Mouse (Mus musculus): ENCODE measurements around the gene Utrn. TPM values are rescaled to one million over a fixed set of nuclear protein-coding genes. Genes with fewer than 3 reads are reported as not detected.

Utrn gene
- polyA plus RNA-seq, 1 experiment from 2014 or later = 75.8 TPM

DNA sequence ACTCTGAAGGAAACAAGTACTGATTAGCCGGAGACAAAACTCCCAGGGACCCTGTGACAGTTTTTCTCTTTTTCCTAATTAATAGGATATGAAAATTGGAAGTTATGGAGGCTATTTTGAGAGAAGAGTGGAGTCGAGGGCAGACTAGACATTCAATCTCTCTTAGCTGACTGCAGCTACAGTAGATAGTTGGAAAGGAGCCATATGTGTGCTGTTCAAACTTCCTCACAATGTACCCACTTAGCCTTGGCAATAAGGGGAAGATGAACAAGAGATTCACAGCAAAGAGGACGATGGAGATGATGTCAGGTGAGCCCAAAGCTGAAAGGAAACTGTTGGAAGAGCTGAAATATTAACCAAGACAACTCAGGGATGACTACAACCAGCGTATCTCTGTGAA, 304.7 kb downstream of the Utrn start:
- Histone ChIP-seq H3K27ac (ENCODE audit: low read length) (no peak overlapping the region), H3K36me3 (ENCODE audit: control insufficient read depth, insufficient read depth, low read length) (no peaks in the 10 kb centered on the region), H3K4me1 (replicated peaks; ENCODE audit: control insufficient read depth, insufficient read depth, low read length) (no peaks in the 10 kb centered on the region), H3K4me2 (ENCODE audit: low read depth, low read length) (no peak overlapping the region), H3K9ac (ENCODE audit: low read length) (no peak overlapping the region), H3K4me3 (ENCODE audit: low read length) (no peak overlapping the region), H3K27me3 (ENCODE audit: control insufficient read depth, insufficient read depth, low read depth, low read length) (no peaks in the 10 kb centered on the region), H3K9me3 (ENCODE audit: control insufficient read depth, low read length) (no peaks in the 10 kb centered on the region)
- no peak for ATAC-seq (ENCODE audit: low read depth)
- WGBS = 56% methylated on average over 4 of the region's 4 CpGs

DNA sequence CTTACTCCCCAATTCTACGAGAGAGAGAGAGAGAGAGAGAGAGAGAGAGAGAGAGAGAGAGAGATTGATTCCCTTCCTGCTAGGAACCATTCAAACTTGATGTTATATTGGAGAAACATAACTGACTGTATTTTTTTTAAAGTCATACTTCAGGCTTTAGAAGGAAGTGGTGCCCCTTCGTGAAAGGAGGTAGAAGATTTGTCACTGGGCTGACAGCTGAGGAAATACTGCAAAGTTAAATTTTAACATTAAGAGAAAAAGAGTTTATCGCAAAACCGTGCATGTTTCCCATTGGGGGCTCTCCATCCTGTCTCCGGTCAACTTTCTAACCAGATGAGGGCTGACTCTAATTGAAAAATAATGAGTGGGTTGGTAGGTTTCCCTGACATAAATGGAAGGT, 310.4 kb downstream of the Utrn start:
- Histone ChIP-seq H3K4me2 (ENCODE audit: low read depth, low read length) (no peak overlapping the region), H3K4me1 (replicated peaks; ENCODE audit: control insufficient read depth, insufficient read depth, low read length) (no peaks in the 10 kb centered on the region), H3K9ac (ENCODE audit: low read length) (no peak overlapping the region), H3K27me3 (ENCODE audit: control insufficient read depth, insufficient read depth, low read depth, low read length) (no peaks in the 10 kb centered on the region), H3K27ac (ENCODE audit: low read length) (no peak overlapping the region), H3K36me3 (ENCODE audit: control insufficient read depth, insufficient read depth, low read length) (no peaks in the 10 kb centered on the region), H3K9me3 (ENCODE audit: control insufficient read depth, low read length) (no peaks in the 10 kb centered on the region), H3K4me3 (ENCODE audit: low read length) (no peak overlapping the region)
- WGBS = 53% methylated on average over 5 of the region's 5 CpGs
- ATAC-seq (ENCODE audit: low read depth) = no peak

GRCm38 (mm10) chr10:12554090-12554718, 315.0 kb downstream of the Utrn start:
- peaks cover 8% of the 10 kb centered on the region for H3K4me1 ChIP-seq (replicated peaks; ENCODE audit: control insufficient read depth, insufficient read depth, low read length)
- 76% methylated on average over 2 of the region's 2 CpGs for WGBS
- no peaks in the 10 kb centered on the region for H3K27me3 ChIP-seq (ENCODE audit: control insufficient read depth, insufficient read depth, low read depth, low read length)
- no peak overlapping the region for H3K9ac ChIP-seq (ENCODE audit: low read length)
- H3K27ac ChIP-seq (ENCODE audit: low read length) = no peak overlapping the region
- no peak for ATAC-seq (ENCODE audit: low read depth)
- no peaks in the 10 kb centered on the region for H3K9me3 ChIP-seq (ENCODE audit: control insufficient read depth, low read length)
- no peak overlapping the region for H3K4me2 ChIP-seq (ENCODE audit: low read depth, low read length)
- H3K4me3 ChIP-seq (ENCODE audit: low read length) = no peak overlapping the region
- no peaks in the 10 kb centered on the region for H3K36me3 ChIP-seq (ENCODE audit: control insufficient read depth, insufficient read depth, low read length)

DNA sequence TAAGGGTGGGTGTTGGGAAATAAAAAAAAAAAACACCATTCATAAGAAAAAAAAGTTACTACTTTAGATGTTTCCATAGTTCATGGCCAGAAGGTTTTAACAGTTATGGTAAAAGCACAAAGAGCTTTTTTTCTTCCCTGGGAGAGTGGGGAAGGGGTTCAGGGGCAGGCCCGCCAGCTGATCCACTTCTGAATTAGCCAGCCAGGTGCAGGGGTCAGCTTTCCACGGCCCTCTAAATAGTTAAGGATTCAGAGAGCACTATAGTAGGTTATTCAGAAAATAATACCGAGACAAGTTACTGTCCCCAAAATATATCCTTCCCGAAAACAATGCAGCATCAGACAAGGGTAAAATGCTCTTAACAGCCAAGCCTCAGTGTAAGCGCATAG, 316.3 kb downstream of the Utrn start:
- Histone ChIP-seq H3K36me3 (ENCODE audit: control insufficient read depth, insufficient read depth, low read length) (no peaks in the 10 kb centered on the region), H3K9me3 (ENCODE audit: control insufficient read depth, low read length) (no peaks in the 10 kb centered on the region), H3K9ac (ENCODE audit: low read length) (no peak overlapping the region), H3K27ac (ENCODE audit: low read length) (no peak overlapping the region), H3K4me3 (ENCODE audit: low read length) (no peak overlapping the region), H3K4me2 (ENCODE audit: low read depth, low read length) (no peak overlapping the region), H3K4me1 (replicated peaks; ENCODE audit: control insufficient read depth, insufficient read depth, low read length) (peaks cover 19% of the 10 kb centered on the region), H3K27me3 (ENCODE audit: control insufficient read depth, insufficient read depth, low read depth, low read length) (no peaks in the 10 kb centered on the region)
- ATAC-seq (ENCODE audit: low read depth) = no peak
- 69% methylated on average over 5 of the region's 5 CpGs for WGBS

DNA sequence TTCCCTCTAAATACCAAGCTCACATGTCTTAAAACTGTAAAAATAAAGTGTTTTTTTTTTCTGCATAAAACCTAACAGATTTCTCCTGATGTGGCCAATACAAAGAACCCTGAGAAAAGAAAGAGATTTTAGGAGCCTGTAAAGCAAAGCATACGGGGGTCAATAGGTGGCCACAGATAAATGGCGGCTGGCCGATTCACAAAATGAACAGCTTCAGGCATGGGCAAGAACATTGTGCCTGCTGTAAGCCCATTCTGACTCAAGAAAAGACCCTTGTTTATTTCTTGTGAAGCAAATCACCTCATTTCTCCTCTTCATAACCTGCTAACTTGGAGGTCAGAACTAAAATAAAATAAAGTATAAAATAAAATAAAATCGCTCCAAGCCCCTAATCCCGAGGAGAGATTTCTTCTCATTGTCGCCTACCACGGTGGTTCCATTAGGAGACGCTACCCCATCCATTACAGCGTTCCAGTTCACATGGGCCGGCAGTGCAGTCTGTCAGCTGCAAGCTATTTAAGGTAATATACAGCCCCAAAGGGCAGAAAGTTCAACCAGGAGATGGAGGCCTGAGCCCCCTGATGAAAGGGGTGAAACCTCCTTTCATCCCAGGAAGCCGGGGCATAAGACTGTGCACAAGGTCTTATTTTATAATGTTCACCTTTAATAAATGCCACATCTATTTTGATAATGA, 316.8 kb downstream of the Utrn start:
- H3K36me3 ChIP-seq (ENCODE audit: control insufficient read depth, insufficient read depth, low read length) = no peaks in the 10 kb centered on the region
- 59% methylated on average over 11 of the region's 11 CpGs for WGBS
- H3K9ac ChIP-seq (ENCODE audit: low read length) = no peak overlapping the region

GRCm38 (mm10) chr10:12551735-12552134, 317.4 kb downstream of the Utrn start:
- 78% methylated on average over 5 of the region's 5 CpGs for WGBS
- no peaks in the 10 kb centered on the region for H3K36me3 ChIP-seq (ENCODE audit: control insufficient read depth, insufficient read depth, low read length)
- H3K9me3 ChIP-seq (ENCODE audit: control insufficient read depth, low read length) = no peaks in the 10 kb centered on the region
- peaks cover 24% of the 10 kb centered on the region for H3K4me1 ChIP-seq (replicated peaks; ENCODE audit: control insufficient read depth, insufficient read depth, low read length)
- H3K4me2 ChIP-seq (ENCODE audit: low read depth, low read length) = no peak overlapping the region
- no peak overlapping the region for H3K27ac ChIP-seq (ENCODE audit: low read length)
- no peaks in the 10 kb centered on the region for H3K27me3 ChIP-seq (ENCODE audit: control insufficient read depth, insufficient read depth, low read depth, low read length)
- no peak overlapping the region for H3K4me3 ChIP-seq (ENCODE audit: low read length)
- no peak for ATAC-seq (ENCODE audit: low read depth)
- H3K9ac ChIP-seq (ENCODE audit: low read length) = no peak overlapping the region

More for the DNA sequence above, 316.8 kb downstream of the Utrn start:
- Histone ChIP-seq H3K4me3 (ENCODE audit: low read length) (no peak overlapping the region), H3K4me2 (ENCODE audit: low read depth, low read length) (no peak overlapping the region), H3K27me3 (ENCODE audit: control insufficient read depth, insufficient read depth, low read depth, low read length) (no peaks in the 10 kb centered on the region), H3K4me1 (replicated peaks; ENCODE audit: control insufficient read depth, insufficient read depth, low read length) (peaks cover 20% of the 10 kb centered on the region), H3K27ac (ENCODE audit: low read length) (no peak overlapping the region), H3K9me3 (ENCODE audit: control insufficient read depth, low read length) (no peaks in the 10 kb centered on the region)
- ATAC-seq (ENCODE audit: low read depth) = no peak

DNA sequence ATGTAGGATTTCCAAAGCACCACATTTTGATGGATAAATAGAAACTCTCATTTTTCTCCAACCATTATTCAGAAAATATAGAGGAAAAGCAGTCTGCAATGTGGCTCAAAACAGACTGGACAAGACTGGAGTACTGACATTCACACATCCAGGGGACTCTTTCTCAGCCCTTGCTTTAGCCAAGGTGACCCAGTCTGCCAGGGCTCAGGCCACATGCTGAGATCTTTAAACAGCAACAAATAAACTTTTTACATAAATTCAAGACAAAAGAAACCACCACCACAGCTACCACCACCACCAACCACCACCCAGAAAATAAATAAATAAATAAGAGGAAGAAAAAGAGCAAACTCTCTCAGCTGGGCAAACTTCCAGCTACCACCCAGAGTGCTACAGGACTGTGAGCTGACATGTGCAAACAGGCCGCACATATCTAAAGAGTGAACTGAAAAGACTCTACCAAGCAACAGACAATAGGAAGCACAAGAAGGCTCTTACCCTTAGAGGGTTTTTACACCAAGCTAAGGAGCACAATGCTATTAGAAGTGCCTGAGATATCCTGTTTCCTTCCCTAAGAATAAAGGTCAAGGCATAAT, 319.1 kb downstream of the Utrn start:
- H3K9ac ChIP-seq (ENCODE audit: low read length) = no peak overlapping the region
- H3K27ac ChIP-seq (ENCODE audit: low read length) = no peak overlapping the region
- H3K27me3 ChIP-seq (ENCODE audit: control insufficient read depth, insufficient read depth, low read depth, low read length) = no peaks in the 10 kb centered on the region
- H3K4me3 ChIP-seq (ENCODE audit: low read length) = no peak overlapping the region
- H3K4me1 ChIP-seq (replicated peaks; ENCODE audit: control insufficient read depth, insufficient read depth, low read length) = peaks cover 24% of the 10 kb centered on the region
- H3K4me2 ChIP-seq (ENCODE audit: low read depth, low read length) = no peak overlapping the region
- WGBS = 12% methylated on average over 1 of the region's 1 CpGs
- peak; percentile 61; the same call in 1 of the 2 replicates for ATAC-seq (ENCODE audit: low read depth)
- H3K36me3 ChIP-seq (ENCODE audit: control insufficient read depth, insufficient read depth, low read length) = no peaks in the 10 kb centered on the region
- H3K9me3 ChIP-seq (ENCODE audit: control insufficient read depth, low read length) = no peaks in the 10 kb centered on the region

DNA sequence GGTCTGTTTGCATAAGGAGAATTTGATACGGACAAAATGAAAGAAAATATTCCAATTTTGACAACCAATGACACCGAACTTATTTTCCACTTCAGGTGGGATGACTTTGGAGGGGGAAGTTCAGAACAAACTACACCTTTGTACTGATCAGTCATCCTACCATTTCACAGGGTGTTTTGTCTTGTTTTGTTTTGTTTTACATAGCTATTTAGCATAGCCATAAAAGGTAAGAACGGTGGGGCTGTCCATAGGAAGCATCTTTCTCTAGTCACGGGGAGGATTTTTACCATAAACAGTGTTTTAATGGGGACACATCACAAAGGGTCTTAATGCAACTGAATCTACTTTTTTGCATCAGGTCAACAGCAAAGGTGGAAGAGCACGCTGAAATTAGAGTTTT, 319.9 kb downstream of the Utrn start:
- Histone ChIP-seq H3K4me2 (ENCODE audit: low read depth, low read length) (peak overlapping the region; percentile 65; the same call in 1 of the 2 replicates), H3K9ac (ENCODE audit: low read length) (no peak overlapping the region), H3K4me3 (ENCODE audit: low read length) (no peak overlapping the region), H3K9me3 (ENCODE audit: control insufficient read depth, low read length) (no peaks in the 10 kb centered on the region), H3K27me3 (ENCODE audit: control insufficient read depth, insufficient read depth, low read depth, low read length) (no peaks in the 10 kb centered on the region), H3K4me1 (replicated peaks; ENCODE audit: control insufficient read depth, insufficient read depth, low read length) (peaks cover 24% of the 10 kb centered on the region), H3K36me3 (ENCODE audit: control insufficient read depth, insufficient read depth, low read length) (no peaks in the 10 kb centered on the region), H3K27ac (ENCODE audit: low read length) (no peak overlapping the region)
- WGBS = 30% methylated on average over 5 of the region's 5 CpGs
- ATAC-seq (ENCODE audit: low read depth) = no peak

DNA sequence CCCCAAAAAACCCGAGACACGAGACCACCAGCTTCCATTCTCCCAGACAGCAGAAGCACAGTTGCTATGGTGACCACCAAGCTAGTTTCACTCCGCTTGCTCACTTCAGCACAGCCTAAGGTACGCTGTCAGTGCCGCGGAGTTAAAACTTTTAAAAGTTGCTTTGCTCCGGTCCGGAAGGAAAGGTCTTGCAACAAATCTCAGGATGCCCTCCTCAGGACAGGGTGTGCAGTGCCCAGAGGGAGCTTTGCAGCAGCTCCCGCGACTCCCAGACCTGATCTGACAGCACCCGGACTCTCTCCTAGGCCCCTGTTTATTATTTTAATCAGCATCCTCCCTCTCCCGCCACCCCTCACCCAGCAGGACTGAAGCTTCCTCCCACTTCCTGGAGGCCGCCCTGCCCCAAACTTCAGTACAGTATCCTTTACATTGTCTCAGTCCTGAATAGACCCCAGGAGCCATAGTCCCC, 320.5 kb downstream of the Utrn start:
- WGBS = under 1% methylated on average over 13 of the region's 13 CpGs

More for the DNA sequence above, 320.5 kb downstream of the Utrn start:
- Histone ChIP-seq H3K27ac (ENCODE audit: low read length) (0 out of 2 replicates have a peak overlapping the region, but pooled peaks have one; percentile 10), H3K36me3 (ENCODE audit: control insufficient read depth, insufficient read depth, low read length) (no peaks in the 10 kb centered on the region), H3K9ac (ENCODE audit: low read length) (peak overlapping the region; percentile 62), H3K27me3 (ENCODE audit: control insufficient read depth, insufficient read depth, low read depth, low read length) (no peaks in the 10 kb centered on the region), H3K4me2 (ENCODE audit: low read depth, low read length) (peak overlapping the region; percentile 65), H3K4me3 (ENCODE audit: low read length) (peak overlapping the region; percentile 45), H3K9me3 (ENCODE audit: control insufficient read depth, low read length) (no peaks in the 10 kb centered on the region), H3K4me1 (replicated peaks; ENCODE audit: control insufficient read depth, insufficient read depth, low read length) (peaks cover 24% of the 10 kb centered on the region)
- peak; percentile 80 for ATAC-seq (ENCODE audit: low read depth)

All from lung, embryonic 16.5 days (tissue).